Mouse (Mus musculus) naive thymus-derived CD4-positive, alpha-beta T cell, adult 5 months (primary cell): ENCODE results near the gene Ccdc71l. TPM values are rescaled to one million over a fixed set of nuclear protein-coding genes. Genes with fewer than 3 reads are reported as not detected.

Experiments
- polyA plus RNA-seq: library from polyadenylated mRNA; unstranded; fragments of 100-300 nt; shearing (Covaris generic); gene quantifications from one replicate; pipeline ENCODE4 v1.2.1, GENCODE M21; 2017

The Ccdc71l gene
- polyA plus RNA-seq: 15.2 TPM

GRCm38 (mm10) chr12:32378528-32379295 lies at the start of gene Ccdc71l:
Gene Ccdc71l, plus strand, starts transcription at chr12:32378704.

Other genes starting within 250 kb of the Ccdc71l start
- 19.3 TPM for gene Pik3cg, start 170.0 kb upstream of the Ccdc71l start, polyA plus RNA-seq